Mouse (Mus musculus) adrenal gland, adult 2 months (tissue): Measurements from ENCODE around the gene Olfr715b. TPM values are rescaled to one million over a fixed set of nuclear protein-coding genes. Genes with fewer than 3 reads are reported as not detected.
"Not testable (repeated sequence)": the region's sequence is repeated elsewhere in the genome, so short reads cannot be mapped to it uniquely, and the experiment has no call there.

Experiments used
- DNase-seq: peaks from one replicate; pipeline ENCODE4 v3.0.0; 2021
- long read RNA-seq: library from polyadenylated mRNA; stranded (forward); transcript quantifications from one replicate; pipeline ENCODE4 v2.0.0, GENCODE M21; 2021
- polyA plus RNA-seq: library from polyadenylated mRNA; depleted of rRNA; stranded (reverse); fragments of >200 nt; gene quantifications from 2 replicates; pipeline ENCODE4 v1.2.3, GENCODE M21; 2012; rRNA removed
- total RNA-seq, 2 experiments: library from RNA; stranded (reverse); gene quantifications; 2 replicates each; pipeline ENCODE4 v1.2.3; 2021

Olfr715b gene
- total RNA-seq = not detected
- not detected in 2 replicates for polyA plus RNA-seq
- long read RNA-seq = 0 reads

- not testable (repeated sequence) for DNase-seq
Observed at GRCm38 (mm10) chr7:107110269-107110668, at the start of gene Olfr715b. Gene Olfr715b (minus strand): TSS chr7:107110369.

GRCm38 (mm10) chr7:107138027-107138426, 27.9 kb upstream of the Olfr715b start, which contains the start of gene Olfr716:
Gene Olfr716 (plus strand): TSS chr7:107138327.
- not testable (repeated sequence) for DNase-seq

- not testable (repeated sequence) for DNase-seq
Observed at GRCm38 (mm10) chr7:107130983-107131382, 20.8 kb upstream of the Olfr715b start, which contains the start of gene Olfr715. Gene Olfr715 (minus strand): TSS chr7:107131083.

GRCm38 (mm10) chr7:107092920-107093319, 17.2 kb downstream of the Olfr715b start, which contains the start of gene Olfr17:
Gene Olfr17 (plus strand): TSS chr7:107093220.
- no peak for DNase-seq

- no peak for DNase-seq
Observed at GRCm38 (mm10) chr7:107070681-107071080, 39.5 kb downstream of the Olfr715b start, which contains the start of gene Olfr714. Gene Olfr714 (plus strand): TSS chr7:107070981.

Other genes starting within 250 kb of the Olfr715b start
- not detected for gene Olfr704, start 247.2 kb downstream of the Olfr715b start, total RNA-seq
- not detected in 2 replicates for gene Olfr704, start 247.2 kb downstream of the Olfr715b start, polyA plus RNA-seq
- gene Olfr705, start 233.5 kb downstream of the Olfr715b start, total RNA-seq = not detected
- gene Olfr705, start 233.5 kb downstream of the Olfr715b start, polyA plus RNA-seq = not detected in 2 replicates
- not detected for gene Olfr706, start 222.2 kb downstream of the Olfr715b start, total RNA-seq
- gene Olfr706, start 222.2 kb downstream of the Olfr715b start, polyA plus RNA-seq = not detected in 2 replicates
- not detected for gene Olfr707, start 209.1 kb downstream of the Olfr715b start, total RNA-seq
- gene Olfr707, start 209.1 kb downstream of the Olfr715b start, polyA plus RNA-seq = not detected in 2 replicates
- not detected for gene Olfr1532-ps1, start 202.4 kb downstream of the Olfr715b start, total RNA-seq
- not detected in 2 replicates for gene Olfr1532-ps1, start 202.4 kb downstream of the Olfr715b start, polyA plus RNA-seq
- gene Olfr709-ps1, start 178.2 kb downstream of the Olfr715b start, total RNA-seq = under 1 TPM; 0.07 to 0.09 TPM
- gene Olfr709-ps1, start 178.2 kb downstream of the Olfr715b start, polyA plus RNA-seq = not detected in 2 replicates
- not detected for gene Olfr710, start 162.1 kb downstream of the Olfr715b start, total RNA-seq
- gene Olfr710, start 162.1 kb downstream of the Olfr715b start, polyA plus RNA-seq = not detected in 2 replicates
- gene Olfr6, start 146.4 kb downstream of the Olfr715b start, total RNA-seq = not detected
- gene Olfr6, start 146.4 kb downstream of the Olfr715b start, polyA plus RNA-seq = not detected in 2 replicates
- gene Olfr711, start 134.9 kb downstream of the Olfr715b start, total RNA-seq = not detected
- not detected in 2 replicates for gene Olfr711, start 134.9 kb downstream of the Olfr715b start, polyA plus RNA-seq
- gene Olfr2, start 104.3 kb downstream of the Olfr715b start, total RNA-seq = not detected
- gene Olfr2, start 104.3 kb downstream of the Olfr715b start, polyA plus RNA-seq = not detected in 2 replicates
- not detected for gene Olfr713, start 79.2 kb downstream of the Olfr715b start, total RNA-seq
- not detected in 2 replicates for gene Olfr713, start 79.2 kb downstream of the Olfr715b start, polyA plus RNA-seq
- gene Olfr714, start 39.4 kb downstream of the Olfr715b start, total RNA-seq = not detected
- gene Olfr714, start 39.4 kb downstream of the Olfr715b start, polyA plus RNA-seq = not detected in 2 replicates
- not detected for gene Olfr17, start 17.1 kb downstream of the Olfr715b start, total RNA-seq
- gene Olfr17, start 17.1 kb downstream of the Olfr715b start, polyA plus RNA-seq = not detected in 2 replicates
- not detected for gene Olfr715, start 20.7 kb upstream of the Olfr715b start, total RNA-seq
- gene Olfr715, start 20.7 kb upstream of the Olfr715b start, polyA plus RNA-seq = not detected in 2 replicates
- not detected for gene Olfr716, start 28.0 kb upstream of the Olfr715b start, total RNA-seq
- not detected in 2 replicates for gene Olfr716, start 28.0 kb upstream of the Olfr715b start, polyA plus RNA-seq
- gene Nlrp14, start 56.6 kb upstream of the Olfr715b start, total RNA-seq = not detected
- not detected in 2 replicates for gene Nlrp14, start 56.6 kb upstream of the Olfr715b start, polyA plus RNA-seq
- gene Rbmxl2, start 99.1 kb upstream of the Olfr715b start, total RNA-seq = not detected
- not detected in 2 replicates for gene Rbmxl2, start 99.1 kb upstream of the Olfr715b start, polyA plus RNA-seq